Mouse (Mus musculus) Patski (cell line): ENCODE results near the gene Vmn1r227. TPM values are rescaled to one million over a fixed set of nuclear protein-coding genes. Genes with fewer than 3 reads are reported as not detected.

Experiments used
- ATAC-seq: fragments of 100-300 bp; one replicate; pipeline ENCODE4 v1.8.0; 2021
- CTCF ChIA-PET: fragments of 350-600 bp; sonication (Branson Sonifier 250); formaldehyde crosslinking; loops from one replicate; lab custom pipeline; 2022; ENCODE audit warnings: inconsistent platforms; lab: Charles Lee
- POLR2A ChIA-PET: fragments of 350-600 bp; sonication (Branson Sonifier 250); formaldehyde crosslinking; loops from one replicate; lab custom pipeline; 2022; ENCODE audit warnings: antibody characterized with exemption, inconsistent platforms; lab: Charles Lee
- DNase-seq: peaks from one replicate; pipeline ENCODE4 v3.0.0-alpha.2; 2011; ENCODE audit warnings: low read depth, low spot score
- H3K27me3 ChIP-seq: fragments of 371-371 bp; one replicate; pipeline ENCODE4 v1.5.1; 2021
- CTCF ChIP-seq: fragments of 100-300 bp; IDR thresholded peaks from one replicate; pipeline ENCODE4 v1.5.1; 2021
- in situ Hi-C: fragments of 300-500 bp; cut with MboI; formaldehyde crosslinking; loops from 3 replicates; pipeline ENCODE4 v1.11.1; 2018; ENCODE audit warnings: low pct_unique_long_range_greater_than_20kb, mixed read lengths
- polyA plus RNA-seq: library from polyadenylated mRNA; unstranded; gene quantifications from one replicate; pipeline ENCODE4 v1.2.3, GENCODE M21; 2021

Gene Vmn1r227
- polyA plus RNA-seq, result not detected

- no peak for ATAC-seq
- H3K27me3 ChIP-seq, result no peaks in the 10 kb centered on the region
- in situ Hi-C loops, result no loop called here
- no peak for DNase-seq
- no peak for TF ChIP-seq CTCF
- POLR2A ChIA-PET, result no interaction called here
- CTCF ChIA-PET, result no interaction called here
Measured at GRCm38 (mm10) chr17:20729543-20729942, at the start of gene Vmn1r227. Gene Vmn1r227 (plus strand): TSS chr17:20729843.

GRCm38 (mm10) chr17:20682543-20682942 lies 47.1 kb upstream of the Vmn1r227 start, which contains the start of gene Vmn1r226:
Gene Vmn1r226 (plus strand): TSS chr17:20682843.
- in situ Hi-C loops, result no loop called here

GRCm38 (mm10) chr17:20786057-20786456 lies 56.4 kb downstream of the Vmn1r227 start, which contains the start of gene Vmn1r228:
Gene Vmn1r228 (minus strand): TSS chr17:20786157.
- in situ Hi-C loops, result no loop called here
- ChIA-PET CTCF (no interaction called here), POLR2A (no interaction called here)
- DNase-seq, result no peak
- H3K27me3 ChIP-seq, result no peaks in the 10 kb centered on the region
- no peak for TF ChIP-seq CTCF
- no peak for ATAC-seq

More at GRCm38 (mm10) chr17:20682543-20682942, 47.1 kb upstream of the Vmn1r227 start, which contains the start of gene Vmn1r226:
- no peak for DNase-seq
- ATAC-seq, result no peak
- no peak for TF ChIP-seq CTCF
- ChIA-PET CTCF (no interaction called here), POLR2A (no interaction called here)
- H3K27me3 ChIP-seq, result no peaks in the 10 kb centered on the region

Other genes with a start within 250 kb of the Vmn1r227 start
- gene Vmn2r108, start 248.5 kb upstream of the Vmn1r227 start, polyA plus RNA-seq, result not detected
- not detected for gene Vmn1r225, start 231.7 kb upstream of the Vmn1r227 start, polyA plus RNA-seq
- gene Vmn2r109, start 165.1 kb upstream of the Vmn1r227 start, polyA plus RNA-seq, result not detected
- gene Vmn2r110, start 133.4 kb upstream of the Vmn1r227 start, polyA plus RNA-seq, result not detected
- not detected for gene Fpr-rs3, start 105.0 kb upstream of the Vmn1r227 start, polyA plus RNA-seq
- not detected for gene Vmn1r226, start 47.0 kb upstream of the Vmn1r227 start, polyA plus RNA-seq
- gene Vmn1r228, start 56.3 kb downstream of the Vmn1r227 start, polyA plus RNA-seq, result not detected
- gene Vmn1r229, start 81.7 kb downstream of the Vmn1r227 start, polyA plus RNA-seq, result not detected
- gene Vmn1r230, start 110.6 kb downstream of the Vmn1r227 start, polyA plus RNA-seq, result not detected
- gene Vmn1r231, start 175.2 kb downstream of the Vmn1r227 start, polyA plus RNA-seq, result not detected
- not detected for gene Vmn1r232, start 189.9 kb downstream of the Vmn1r227 start, polyA plus RNA-seq
- 347 TPM for gene Ppp2r1a, start 215.5 kb downstream of the Vmn1r227 start, polyA plus RNA-seq